Mouse (Mus musculus): ENCODE measurements around the gene Rhbdd1. TPM values are rescaled to one million over a fixed set of nuclear protein-coding genes. Genes with fewer than 3 reads are reported as not detected.
A peak's percentile ranks its signal among the peaks of the same experiment; 100 is the strongest.

Gene Rhbdd1
- polyA plus RNA-seq, 1 experiment from 2014 or later, result 8.9 TPM

DNA sequence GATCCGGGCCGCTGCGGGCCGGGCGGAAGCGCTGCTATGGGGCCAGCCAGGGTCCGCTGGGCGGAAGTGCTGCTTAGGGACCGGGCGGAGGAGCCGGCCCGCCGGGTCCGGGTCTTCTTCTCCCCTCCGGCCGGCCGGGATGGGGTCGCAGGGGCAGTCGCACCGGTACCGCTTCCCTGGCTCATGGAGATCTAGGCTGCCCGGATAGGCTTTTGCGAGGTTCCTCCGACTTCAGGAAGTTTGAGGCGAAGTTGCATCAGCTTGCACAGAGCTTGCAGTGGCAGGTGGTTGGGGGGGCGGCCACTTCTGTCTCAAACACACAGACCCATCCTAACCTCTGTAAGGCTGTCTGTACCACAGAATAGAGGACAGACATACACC lies 484 bp downstream of the Rhbdd1 start:
- Histone ChIP-seq H3K9ac (ENCODE audit: low read length) (peak overlapping the region; percentile 91), H3K9me3 (replicated peaks; ENCODE audit: control insufficient read depth, low read length) (no peaks in the 10 kb centered on the region), H3K36me3 (ENCODE audit: control insufficient read depth, insufficient read depth) (no peaks in the 10 kb centered on the region), H3K4me1 (ENCODE audit: control insufficient read depth, insufficient read depth, low read length) (peaks cover 6% of the 10 kb centered on the region), H3K27me3 (ENCODE audit: control insufficient read depth, insufficient read depth, low read length) (no peaks in the 10 kb centered on the region), H3K4me3 (ENCODE audit: low read length) (peak overlapping the region; percentile 82), H3K4me2 (ENCODE audit: low read depth, low read length) (peak overlapping the region; percentile 80), H3K27ac (ENCODE audit: low read length) (peak overlapping the region; percentile 91)
- under 1% methylated on average over 24 of the region's 26 CpGs for WGBS
- ATAC-seq (replicated peaks; ENCODE audit: extremely low read depth, insufficient read depth, low FRiP score), result no peak; the same call in 1 of the 2 replicates

- no peak for ATAC-seq (replicated peaks; ENCODE audit: extremely low read depth, insufficient read depth, low FRiP score)
- WGBS, result 79% methylated on average over 6 of the region's 6 CpGs
- Histone ChIP-seq H3K36me3 (ENCODE audit: control insufficient read depth, insufficient read depth) (no peaks in the 10 kb centered on the region), H3K4me3 (ENCODE audit: low read length) (no peak overlapping the region), H3K9me3 (replicated peaks; ENCODE audit: control insufficient read depth, low read length) (no peaks in the 10 kb centered on the region), H3K9ac (ENCODE audit: low read length) (no peak overlapping the region), H3K4me1 (ENCODE audit: control insufficient read depth, insufficient read depth, low read length) (peaks cover 6% of the 10 kb centered on the region), H3K27ac (ENCODE audit: low read length) (no peak overlapping the region), H3K4me2 (ENCODE audit: low read depth, low read length) (no peak overlapping the region), H3K27me3 (ENCODE audit: control insufficient read depth, insufficient read depth, low read length) (no peaks in the 10 kb centered on the region)
These were observed 4.2 kb downstream of the Rhbdd1 start for GRCm38 (mm10) chr1:82320456-82320855.

- no peak for ATAC-seq (replicated peaks; ENCODE audit: extremely low read depth, insufficient read depth, low FRiP score)
- no peak overlapping the region for H3K4me3 ChIP-seq (ENCODE audit: low read length)
- 86% methylated on average over 10 of the region's 10 CpGs for WGBS
- H3K9ac ChIP-seq (ENCODE audit: low read length), result no peak overlapping the region
- no peaks in the 10 kb centered on the region for H3K27me3 ChIP-seq (ENCODE audit: control insufficient read depth, insufficient read depth, low read length)
- no peaks in the 10 kb centered on the region for H3K36me3 ChIP-seq (ENCODE audit: control insufficient read depth, insufficient read depth)
- H3K4me2 ChIP-seq (ENCODE audit: low read depth, low read length), result no peak overlapping the region
- H3K9me3 ChIP-seq (replicated peaks; ENCODE audit: control insufficient read depth, low read length), result no peaks in the 10 kb centered on the region
- peaks cover 6% of the 10 kb centered on the region for H3K4me1 ChIP-seq (ENCODE audit: control insufficient read depth, insufficient read depth, low read length)
- H3K27ac ChIP-seq (ENCODE audit: low read length), result no peak overlapping the region
These were observed 4.6 kb downstream of the Rhbdd1 start for GRCm38 (mm10) chr1:82320864-82321263.

DNA sequence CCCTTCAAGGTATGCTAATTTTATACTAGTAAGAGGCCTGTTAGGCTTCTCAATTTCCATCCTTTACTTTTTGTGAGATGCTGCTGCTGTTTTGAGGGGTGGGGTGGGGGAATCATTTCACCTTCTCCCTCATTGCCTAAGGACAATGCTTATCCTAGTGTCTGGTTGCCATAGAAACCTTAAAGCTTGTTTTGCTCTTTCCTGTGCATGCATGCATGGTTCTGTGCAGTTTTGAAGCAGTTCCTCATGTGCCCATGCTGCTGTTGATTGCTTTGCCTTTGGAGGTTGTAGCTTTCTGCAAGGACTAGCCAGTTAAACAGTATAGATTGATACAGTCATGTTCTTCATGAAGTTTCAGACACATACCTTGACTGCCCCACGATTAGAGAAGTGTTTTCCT lies 5.2 kb downstream of the Rhbdd1 start:
- ATAC-seq (replicated peaks; ENCODE audit: extremely low read depth, insufficient read depth, low FRiP score), result no peak
- 78% methylated on average over 1 of the region's 1 CpGs for WGBS
- no peaks in the 10 kb centered on the region for H3K27me3 ChIP-seq (ENCODE audit: control insufficient read depth, insufficient read depth, low read length)
- peaks cover 3% of the 10 kb centered on the region for H3K4me1 ChIP-seq (ENCODE audit: control insufficient read depth, insufficient read depth, low read length)
- H3K27ac ChIP-seq (ENCODE audit: low read length), result no peak overlapping the region
- H3K9ac ChIP-seq (ENCODE audit: low read length), result no peak overlapping the region
- H3K4me2 ChIP-seq (ENCODE audit: low read depth, low read length), result no peak overlapping the region
- H3K4me3 ChIP-seq (ENCODE audit: low read length), result no peak overlapping the region
- no peaks in the 10 kb centered on the region for H3K36me3 ChIP-seq (ENCODE audit: control insufficient read depth, insufficient read depth)
- no peaks in the 10 kb centered on the region for H3K9me3 ChIP-seq (replicated peaks; ENCODE audit: control insufficient read depth, low read length)

- Histone ChIP-seq H3K9me3 (replicated peaks; ENCODE audit: control insufficient read depth, low read length) (no peaks in the 10 kb centered on the region), H3K4me2 (ENCODE audit: low read depth, low read length) (no peak overlapping the region), H3K36me3 (ENCODE audit: control insufficient read depth, insufficient read depth) (no peaks in the 10 kb centered on the region), H3K9ac (ENCODE audit: low read length) (no peak overlapping the region), H3K4me1 (ENCODE audit: control insufficient read depth, insufficient read depth, low read length) (no peaks in the 10 kb centered on the region), H3K27me3 (ENCODE audit: control insufficient read depth, insufficient read depth, low read length) (no peaks in the 10 kb centered on the region), H3K4me3 (ENCODE audit: low read length) (no peak overlapping the region), H3K27ac (ENCODE audit: low read length) (no peak overlapping the region)
- WGBS, result 39% methylated on average over 4 of the region's 4 CpGs
- ATAC-seq (replicated peaks; ENCODE audit: extremely low read depth, insufficient read depth, low FRiP score), result no peak
These were observed 8.0 kb downstream of the Rhbdd1 start for GRCm38 (mm10) chr1:82324131-82324785.

- Histone ChIP-seq H3K9me3 (replicated peaks; ENCODE audit: control insufficient read depth, low read length) (no peaks in the 10 kb centered on the region), H3K27me3 (ENCODE audit: control insufficient read depth, insufficient read depth, low read length) (no peaks in the 10 kb centered on the region), H3K4me2 (ENCODE audit: low read depth, low read length) (no peak overlapping the region), H3K9ac (ENCODE audit: low read length) (no peak overlapping the region), H3K27ac (ENCODE audit: low read length) (no peak overlapping the region), H3K4me1 (ENCODE audit: control insufficient read depth, insufficient read depth, low read length) (no peaks in the 10 kb centered on the region), H3K36me3 (ENCODE audit: control insufficient read depth, insufficient read depth) (no peaks in the 10 kb centered on the region), H3K4me3 (ENCODE audit: low read length) (no peak overlapping the region)
- ATAC-seq (replicated peaks; ENCODE audit: extremely low read depth, insufficient read depth, low FRiP score), result no peak
- WGBS, result 88% methylated on average over 5 of the region's 5 CpGs
These were observed 9.9 kb downstream of the Rhbdd1 start for GRCm38 (mm10) chr1:82326120-82326519.

GRCm38 (mm10) chr1:82328033-82328775 lies 12.0 kb downstream of the Rhbdd1 start:
- Histone ChIP-seq H3K4me2 (ENCODE audit: low read depth, low read length) (no peak overlapping the region), H3K4me3 (ENCODE audit: low read length) (no peak overlapping the region), H3K36me3 (ENCODE audit: control insufficient read depth, insufficient read depth) (no peaks in the 10 kb centered on the region), H3K9me3 (replicated peaks; ENCODE audit: control insufficient read depth, low read length) (no peaks in the 10 kb centered on the region), H3K27ac (ENCODE audit: low read length) (no peak overlapping the region), H3K4me1 (ENCODE audit: control insufficient read depth, insufficient read depth, low read length) (no peaks in the 10 kb centered on the region), H3K27me3 (ENCODE audit: control insufficient read depth, insufficient read depth, low read length) (no peaks in the 10 kb centered on the region), H3K9ac (ENCODE audit: low read length) (no peak overlapping the region)
- ATAC-seq (replicated peaks; ENCODE audit: extremely low read depth, insufficient read depth, low FRiP score), result no peak
- 86% methylated on average over 7 of the region's 7 CpGs for WGBS

- no peak overlapping the region for H3K4me2 ChIP-seq (ENCODE audit: low read depth, low read length)
- no peak overlapping the region for H3K27ac ChIP-seq (ENCODE audit: low read length)
- no peaks in the 10 kb centered on the region for H3K9me3 ChIP-seq (replicated peaks; ENCODE audit: control insufficient read depth, low read length)
- no peaks in the 10 kb centered on the region for H3K36me3 ChIP-seq (ENCODE audit: control insufficient read depth, insufficient read depth)
- H3K9ac ChIP-seq (ENCODE audit: low read length), result no peak overlapping the region
- ATAC-seq (replicated peaks; ENCODE audit: extremely low read depth, insufficient read depth, low FRiP score), result no peak
- H3K4me3 ChIP-seq (ENCODE audit: low read length), result no peak overlapping the region
- whole genome bisulfite sequencing, result 81% methylated on average over 4 of the region's 4 CpGs
- H3K4me1 ChIP-seq (ENCODE audit: control insufficient read depth, insufficient read depth, low read length), result no peaks in the 10 kb centered on the region
- no peaks in the 10 kb centered on the region for H3K27me3 ChIP-seq (ENCODE audit: control insufficient read depth, insufficient read depth, low read length)
These were observed 13.1 kb downstream of the Rhbdd1 start for GRCm38 (mm10) chr1:82329237-82329953.

GRCm38 (mm10) chr1:82329954-82330247 lies 13.6 kb downstream of the Rhbdd1 start:
- Histone ChIP-seq H3K27ac (ENCODE audit: low read length) (no peak overlapping the region), H3K9me3 (replicated peaks; ENCODE audit: control insufficient read depth, low read length) (no peaks in the 10 kb centered on the region)
- ATAC-seq (replicated peaks; ENCODE audit: extremely low read depth, insufficient read depth, low FRiP score), result no peak

More at GRCm38 (mm10) chr1:82329954-82330247, 13.6 kb downstream of the Rhbdd1 start:
- Histone ChIP-seq H3K36me3 (ENCODE audit: control insufficient read depth, insufficient read depth) (no peaks in the 10 kb centered on the region), H3K9ac (ENCODE audit: low read length) (no peak overlapping the region), H3K27me3 (ENCODE audit: control insufficient read depth, insufficient read depth, low read length) (no peaks in the 10 kb centered on the region), H3K4me1 (ENCODE audit: control insufficient read depth, insufficient read depth, low read length) (no peaks in the 10 kb centered on the region), H3K4me3 (ENCODE audit: low read length) (no peak overlapping the region), H3K4me2 (ENCODE audit: low read depth, low read length) (no peak overlapping the region)

Measured in heart, embryonic 16.5 days (tissue).